Mouse (Mus musculus): Measurements from ENCODE around the gene Uts2r. TPM values are rescaled to one million over a fixed set of nuclear protein-coding genes. Genes with fewer than 3 reads are reported as not detected.

Uts2r gene
- polyA plus RNA-seq, 1 experiment from 2014 or later, result 0.09 TPM

Other genes starting within 250 kb of the Uts2r start
- 5.6 and 6.9 TPM in 2 replicates for gene Ccdc57, start 227.4 kb upstream of the Uts2r start, polyA plus RNA-seq (2015; fragmentation: Nextera tagmentation; extraction: Ambion mirVana)
- 15.7 and 18.7 TPM in 2 replicates for gene Slc16a3, start 211.8 kb upstream of the Uts2r start, polyA plus RNA-seq (2015; fragmentation: Nextera tagmentation; extraction: Ambion mirVana)
- 122 and 139 TPM in 2 replicates for gene Csnk1d, start 168.9 kb upstream of the Uts2r start, polyA plus RNA-seq (2015; fragmentation: Nextera tagmentation; extraction: Ambion mirVana)
- not detected in 2 replicates for gene Cd7, start 120.9 kb upstream of the Uts2r start, polyA plus RNA-seq (2015; fragmentation: Nextera tagmentation; extraction: Ambion mirVana)
- not detected in 2 replicates for gene Sectm1b, start 96.7 kb upstream of the Uts2r start, polyA plus RNA-seq (2015; fragmentation: Nextera tagmentation; extraction: Ambion mirVana)
- not detected in 2 replicates for gene Sectm1a, start 79.1 kb upstream of the Uts2r start, polyA plus RNA-seq (2015; fragmentation: Nextera tagmentation; extraction: Ambion mirVana)
- gene Tex19.2, start 41.6 kb upstream of the Uts2r start, polyA plus RNA-seq (2015; fragmentation: Nextera tagmentation; extraction: Ambion mirVana), result 0.09 TPM in 1 of 2 replicates, not detected in the other
- gene Tex19.1, start 14.1 kb upstream of the Uts2r start, polyA plus RNA-seq (2015; fragmentation: Nextera tagmentation; extraction: Ambion mirVana), result not detected in 2 replicates
- 11.4 and 12.0 TPM in 2 replicates for gene Hexdc, start 44.2 kb downstream of the Uts2r start, polyA plus RNA-seq (2015; fragmentation: Nextera tagmentation; extraction: Ambion mirVana)
- gene Ogfod3, start 44.4 kb downstream of the Uts2r start, polyA plus RNA-seq (2015; fragmentation: Nextera tagmentation; extraction: Ambion mirVana), result 16.8 and 17.2 TPM in 2 replicates
- gene Cybc1, start 69.1 kb downstream of the Uts2r start, polyA plus RNA-seq (2015; fragmentation: Nextera tagmentation; extraction: Ambion mirVana), result 37.0 and 41.2 TPM in 2 replicates
- gene Narf, start 77.0 kb downstream of the Uts2r start, polyA plus RNA-seq (2015; fragmentation: Nextera tagmentation; extraction: Ambion mirVana), result 74.0 and 78.9 TPM in 2 replicates
- 13.4 and 14.2 TPM in 2 replicates for gene Foxk2, start 99.7 kb downstream of the Uts2r start, polyA plus RNA-seq (2015; fragmentation: Nextera tagmentation; extraction: Ambion mirVana)
- gene Wdr45b, start 194.2 kb downstream of the Uts2r start, polyA plus RNA-seq (2015; fragmentation: Nextera tagmentation; extraction: Ambion mirVana), result 82.1 and 90.2 TPM in 2 replicates
- gene Rab40b, start 228.0 kb downstream of the Uts2r start, polyA plus RNA-seq (2015; fragmentation: Nextera tagmentation; extraction: Ambion mirVana), result 4.1 and 4.3 TPM in 2 replicates

Measured in forebrain, embryonic 13.5 days (tissue).